Mouse (Mus musculus): ENCODE results near the gene Pald1. TPM values are rescaled to one million over a fixed set of nuclear protein-coding genes. Genes with fewer than 3 reads are reported as not detected.
A peak's percentile ranks its signal among the peaks of the same experiment; 100 is the strongest.

Gene Pald1
- polyA plus RNA-seq, 1 experiment: 15.0 TPM

DNA sequence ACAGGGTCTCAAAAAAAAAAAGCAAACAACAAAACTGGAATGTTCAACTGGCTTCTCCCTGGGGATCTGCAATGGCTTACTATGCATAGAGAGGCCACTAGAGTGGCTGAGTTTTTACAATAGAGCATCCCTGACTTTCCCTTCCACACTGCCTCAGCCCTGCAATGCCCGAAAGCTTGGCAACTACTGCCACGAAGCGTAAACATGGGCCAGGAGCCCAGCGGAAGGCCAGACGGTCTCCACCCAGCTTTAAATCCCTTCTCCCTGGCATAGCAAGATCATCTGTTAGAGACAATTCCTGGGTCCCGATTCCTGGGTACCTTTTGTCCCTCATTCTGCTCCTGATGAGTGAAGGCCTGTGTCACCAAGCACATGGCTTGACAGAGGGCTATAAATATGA is 79.3 kb downstream of the Pald1 start:
- no peak for DNase-seq (ENCODE audit: low read depth in 1 of 2, low spot score in 2 of 2)
- no peak overlapping the region for H3K4me3 ChIP-seq (ENCODE audit: extremely low read depth, insufficient read depth, insufficient read length)
- no peaks in the 10 kb centered on the region for H3K27me3 ChIP-seq (ENCODE audit: control insufficient read depth, insufficient read depth, low read length)
- H3K4me1 ChIP-seq (ENCODE audit: control insufficient read depth, insufficient read depth, insufficient read length): no peaks in the 10 kb centered on the region; the same call in 1 of the 2 replicates
- TF ChIP-seq CTCF (IDR thresholded peaks at IDR 0.05; ENCODE audit: extremely low read depth, insufficient read depth, insufficient read length, insufficient replicate concordance): no peak
- TF ChIP-seq POLR2A (IDR thresholded peaks at IDR 0.05; ENCODE audit: low read depth, low read length): no peak
- no peak overlapping the region for H3K27ac ChIP-seq (ENCODE audit: insufficient read depth, low read length)
- 91% methylated on average over 6 of the region's 6 CpGs for WGBS
- no peaks in the 10 kb centered on the region for H3K36me3 ChIP-seq (ENCODE audit: control insufficient read depth, insufficient read depth, low read length)

DNA sequence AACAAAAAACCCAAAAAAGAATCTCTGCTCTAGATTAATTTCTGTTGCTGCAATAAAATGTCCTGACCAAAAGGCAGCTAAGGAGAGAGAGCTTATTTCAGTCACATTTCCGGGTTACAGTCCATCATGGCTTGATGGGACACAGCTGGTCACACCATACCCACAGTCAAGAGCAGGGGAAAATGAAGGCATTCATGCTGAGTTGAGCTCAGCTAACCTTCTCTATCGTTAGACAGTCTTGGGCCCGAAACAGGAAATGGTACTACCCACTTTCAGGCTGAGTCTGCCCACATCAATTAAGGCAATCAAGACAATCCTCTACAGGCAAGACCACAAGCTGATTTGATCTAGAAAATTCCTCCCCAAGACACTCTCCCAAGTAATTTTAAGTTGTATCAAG is 82.3 kb downstream of the Pald1 start:
- peak in 1 of 2 experiments; percentile 27 for DNase-seq (ENCODE audit: low read depth in 1 of 2, low spot score in 2 of 2)
- H3K36me3 ChIP-seq (ENCODE audit: control insufficient read depth, insufficient read depth, low read length): no peaks in the 10 kb centered on the region

DNA sequence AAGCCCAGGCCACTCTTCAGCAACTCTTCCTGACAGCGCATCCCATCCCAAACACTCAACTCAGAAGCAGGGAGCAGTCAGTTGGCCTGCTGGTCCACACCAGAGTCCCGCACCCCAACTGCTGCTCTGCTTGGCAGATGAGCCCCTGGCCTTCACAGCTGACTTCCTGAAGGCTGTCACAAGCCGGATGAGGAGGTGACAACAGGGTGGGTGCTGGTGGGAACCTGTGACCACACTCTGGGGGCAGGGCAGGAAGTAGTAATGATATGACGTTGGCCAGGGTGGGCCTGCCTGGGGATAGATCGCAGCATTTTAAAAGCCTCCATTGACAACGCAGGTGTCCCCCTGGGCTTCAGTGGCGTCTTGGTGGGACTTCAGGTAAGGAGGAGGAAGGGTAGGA is 85.9 kb downstream of the Pald1 start, which contains the start of gene Prf1:
Gene Prf1, plus strand, starts transcription at position 357 of the 400 bp plus-strand sequence.
- 26% methylated on average over 7 of the region's 7 CpGs for WGBS
- TF ChIP-seq POLR2A (IDR thresholded peaks at IDR 0.05; ENCODE audit: low read depth, low read length): no peak
- Histone ChIP-seq H3K27ac (ENCODE audit: insufficient read depth, low read length) (peak within 1 kb of the TSS; percentile 51), H3K4me3 (ENCODE audit: extremely low read depth, insufficient read depth, insufficient read length) (peak within 1 kb of the TSS; percentile 42), H3K36me3 (ENCODE audit: control insufficient read depth, insufficient read depth, low read length) (no peaks in the 10 kb centered on the region), H3K4me1 (ENCODE audit: control insufficient read depth, insufficient read depth, insufficient read length) (peaks cover 4% of the 10 kb centered on the region; the same call in 1 of the 2 replicates), H3K27me3 (ENCODE audit: control insufficient read depth, insufficient read depth, low read length) (no peaks in the 10 kb centered on the region)
- DNase-seq (ENCODE audit: low read depth in 1 of 2, low spot score in 2 of 2): peak; percentile 53 to 55

More for the DNA sequence above, 82.3 kb downstream of the Pald1 start:
- no peaks in the 10 kb centered on the region for H3K27me3 ChIP-seq (ENCODE audit: control insufficient read depth, insufficient read depth, low read length)
- TF ChIP-seq CTCF (IDR thresholded peaks at IDR 0.05; ENCODE audit: extremely low read depth, insufficient read depth, insufficient read length, insufficient replicate concordance): no peak
- no peak for TF ChIP-seq POLR2A (IDR thresholded peaks at IDR 0.05; ENCODE audit: low read depth, low read length)
- no peak overlapping the region for H3K4me3 ChIP-seq (ENCODE audit: extremely low read depth, insufficient read depth, insufficient read length)
- H3K27ac ChIP-seq (ENCODE audit: insufficient read depth, low read length): no peak overlapping the region
- whole genome bisulfite sequencing: 15% methylated on average over 3 of the region's 3 CpGs
- peaks cover 4% of the 10 kb centered on the region; the same call in 1 of the 2 replicates for H3K4me1 ChIP-seq (ENCODE audit: control insufficient read depth, insufficient read depth, insufficient read length)

DNA sequence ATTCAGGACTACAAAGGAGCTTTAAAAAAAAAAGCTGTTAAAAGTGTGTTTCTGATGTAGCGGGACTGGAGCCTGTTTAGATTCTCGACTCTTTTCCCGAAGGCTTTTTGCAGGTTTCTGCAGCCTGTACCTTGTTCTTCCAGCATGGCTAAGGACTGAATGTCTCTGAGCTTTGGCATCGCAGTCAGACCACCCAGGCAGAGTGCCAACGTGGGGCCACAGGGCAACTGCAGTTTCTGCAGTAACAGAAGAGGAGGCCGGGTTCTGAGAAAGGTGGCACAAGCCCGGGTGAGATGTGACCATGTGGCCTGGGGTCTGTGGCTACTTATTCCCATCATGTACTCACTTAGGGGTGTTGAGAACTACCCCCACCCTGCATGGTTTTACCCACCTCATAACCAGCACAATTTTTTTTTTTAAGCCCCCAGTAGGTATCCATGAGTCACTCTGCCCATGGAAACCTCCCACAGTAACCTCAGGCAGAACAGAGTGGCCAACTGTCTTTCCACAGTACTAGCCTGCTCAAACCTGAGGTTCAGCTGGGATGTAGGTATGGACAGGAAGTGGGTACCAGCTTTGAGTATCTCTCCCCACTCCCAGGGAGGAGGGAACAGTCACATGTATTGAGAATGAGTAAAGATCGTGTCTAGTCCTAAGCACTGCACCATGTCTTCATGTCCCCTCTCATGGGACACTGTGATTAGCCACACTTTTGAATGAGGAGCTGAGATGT is 86.5 kb downstream of the Pald1 start:
- DNase-seq (ENCODE audit: low read depth in 1 of 2, low spot score in 2 of 2): no peak
- H3K27me3 ChIP-seq (ENCODE audit: control insufficient read depth, insufficient read depth, low read length): no peaks in the 10 kb centered on the region
- peaks cover 4% of the 10 kb centered on the region; the same call in 1 of the 2 replicates for H3K4me1 ChIP-seq (ENCODE audit: control insufficient read depth, insufficient read depth, insufficient read length)
- whole genome bisulfite sequencing: 46% methylated on average over 8 of the region's 8 CpGs
- no peak overlapping the region for H3K4me3 ChIP-seq (ENCODE audit: extremely low read depth, insufficient read depth, insufficient read length)
- H3K36me3 ChIP-seq (ENCODE audit: control insufficient read depth, insufficient read depth, low read length): no peaks in the 10 kb centered on the region
- no peak for TF ChIP-seq CTCF (IDR thresholded peaks at IDR 0.05; ENCODE audit: extremely low read depth, insufficient read depth, insufficient read length, insufficient replicate concordance)
- no peak for TF ChIP-seq POLR2A (IDR thresholded peaks at IDR 0.05; ENCODE audit: low read depth, low read length)
- peak overlapping the region; percentile 51 for H3K27ac ChIP-seq (ENCODE audit: insufficient read depth, low read length)

DNA sequence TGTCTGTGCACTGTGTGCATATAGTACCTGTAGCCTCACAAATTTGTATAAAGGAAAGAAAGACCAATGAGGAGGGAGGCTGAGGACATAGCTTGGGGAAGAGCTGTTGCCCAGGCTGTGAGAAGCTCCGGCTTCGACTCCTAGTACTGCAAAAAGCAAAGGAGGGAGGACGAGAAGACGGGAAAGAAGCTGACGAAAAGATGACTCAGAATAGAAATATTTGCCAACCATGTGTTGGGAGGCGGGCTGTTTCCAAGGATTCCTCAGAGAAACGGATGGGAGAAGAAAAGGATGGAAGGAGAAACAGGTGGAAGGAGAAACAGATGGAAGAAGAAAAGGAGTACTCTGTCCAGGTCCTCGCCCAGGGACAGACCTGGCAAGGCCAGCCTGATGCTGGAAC is 89.1 kb downstream of the Pald1 start:
- no peak overlapping the region for H3K27ac ChIP-seq (ENCODE audit: insufficient read depth, low read length)
- H3K27me3 ChIP-seq (ENCODE audit: control insufficient read depth, insufficient read depth, low read length): no peaks in the 10 kb centered on the region
- TF ChIP-seq CTCF (IDR thresholded peaks at IDR 0.05; ENCODE audit: extremely low read depth, insufficient read depth, insufficient read length, insufficient replicate concordance) (no peak), POLR2A (IDR thresholded peaks at IDR 0.05; ENCODE audit: low read depth, low read length) (no peak)
- no peaks in the 10 kb centered on the region for H3K36me3 ChIP-seq (ENCODE audit: control insufficient read depth, insufficient read depth, low read length)
- peaks cover 7% of the 10 kb centered on the region for H3K4me1 ChIP-seq (ENCODE audit: control insufficient read depth, insufficient read depth, insufficient read length)
- H3K4me3 ChIP-seq (ENCODE audit: extremely low read depth, insufficient read depth, insufficient read length): no peak overlapping the region
- WGBS: 86% methylated on average over 8 of the region's 8 CpGs
- no peak for DNase-seq (ENCODE audit: low read depth in 1 of 2, low spot score in 2 of 2)

DNA sequence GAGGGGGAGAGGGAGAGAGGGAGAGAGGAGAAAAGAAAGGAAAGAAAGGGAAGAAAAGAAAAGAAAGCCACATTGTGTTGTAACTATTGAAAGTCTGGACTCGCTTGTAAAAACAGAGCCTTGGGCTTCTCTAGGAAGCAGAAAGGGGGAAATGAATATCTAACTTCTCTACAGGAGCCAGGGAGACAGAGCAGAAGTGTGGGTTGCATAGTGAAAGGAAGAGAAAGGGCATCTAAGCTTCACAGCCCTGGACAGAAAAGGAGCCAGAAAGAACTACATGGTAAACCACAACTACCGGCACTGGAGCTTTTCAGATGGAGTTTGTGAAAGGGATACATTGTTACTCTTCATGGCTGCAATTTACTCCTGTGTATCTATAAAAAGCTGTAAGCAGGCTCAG is 92.9 kb downstream of the Pald1 start:
- Histone ChIP-seq H3K4me1 (ENCODE audit: control insufficient read depth, insufficient read depth, insufficient read length) (peaks cover 3% of the 10 kb centered on the region; the same call in 1 of the 2 replicates), H3K36me3 (ENCODE audit: control insufficient read depth, insufficient read depth, low read length) (no peaks in the 10 kb centered on the region), H3K27ac (ENCODE audit: insufficient read depth, low read length) (no peak overlapping the region), H3K27me3 (ENCODE audit: control insufficient read depth, insufficient read depth, low read length) (no peaks in the 10 kb centered on the region), H3K4me3 (ENCODE audit: extremely low read depth, insufficient read depth, insufficient read length) (no peak overlapping the region)
- no peak for DNase-seq (ENCODE audit: low read depth in 1 of 2, low spot score in 2 of 2)
- WGBS: 10% methylated on average over 2 of the region's 2 CpGs
- TF ChIP-seq CTCF (IDR thresholded peaks at IDR 0.05; ENCODE audit: extremely low read depth, insufficient read depth, insufficient read length, insufficient replicate concordance) (no peak), POLR2A (IDR thresholded peaks at IDR 0.05; ENCODE audit: low read depth, low read length) (no peak)

DNA sequence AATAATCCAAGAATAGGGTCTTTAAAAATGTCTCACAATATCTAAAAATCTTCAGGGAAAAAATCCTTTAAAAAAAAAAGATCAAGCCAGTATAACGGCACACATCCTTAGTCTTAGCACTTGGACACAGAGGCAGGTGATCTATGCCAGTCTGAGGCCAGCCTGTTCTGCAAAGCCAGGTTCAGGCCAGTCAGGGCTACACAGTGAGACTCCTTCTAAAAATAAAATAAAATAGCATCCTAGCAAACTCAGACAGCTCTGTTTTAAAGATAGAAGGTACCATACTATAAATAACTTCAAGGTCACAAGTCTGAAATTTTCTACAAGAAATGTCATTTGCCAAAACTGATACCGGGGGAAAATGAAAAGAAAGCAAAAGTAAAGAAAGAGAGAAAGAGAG is 93.3 kb downstream of the Pald1 start:
- Histone ChIP-seq H3K36me3 (ENCODE audit: control insufficient read depth, insufficient read depth, low read length) (no peaks in the 10 kb centered on the region), H3K27me3 (ENCODE audit: control insufficient read depth, insufficient read depth, low read length) (no peaks in the 10 kb centered on the region), H3K4me3 (ENCODE audit: extremely low read depth, insufficient read depth, insufficient read length) (no peak overlapping the region), H3K4me1 (ENCODE audit: control insufficient read depth, insufficient read depth, insufficient read length) (peaks cover 3% of the 10 kb centered on the region; the same call in 1 of the 2 replicates), H3K27ac (ENCODE audit: insufficient read depth, low read length) (no peak overlapping the region)
- DNase-seq (ENCODE audit: low read depth in 1 of 2, low spot score in 2 of 2): no peak
- WGBS: 43% methylated on average over 2 of the region's 2 CpGs
- TF ChIP-seq CTCF (IDR thresholded peaks at IDR 0.05; ENCODE audit: extremely low read depth, insufficient read depth, insufficient read length, insufficient replicate concordance) (no peak), POLR2A (IDR thresholded peaks at IDR 0.05; ENCODE audit: low read depth, low read length) (no peak)

Data from spleen, adult 2 months (tissue).